Mouse (Mus musculus) CD4-positive helper T cell, adult 2 months (primary cell): ENCODE results near the gene Rsph10b.

Experiments used
- DNase-seq: peaks from one replicate; pipeline ENCODE4 v3.0.0-alpha.2; 2012; ENCODE audit warnings: low read depth, missing footprints, low spot score

Rsph10b gene

DNA sequence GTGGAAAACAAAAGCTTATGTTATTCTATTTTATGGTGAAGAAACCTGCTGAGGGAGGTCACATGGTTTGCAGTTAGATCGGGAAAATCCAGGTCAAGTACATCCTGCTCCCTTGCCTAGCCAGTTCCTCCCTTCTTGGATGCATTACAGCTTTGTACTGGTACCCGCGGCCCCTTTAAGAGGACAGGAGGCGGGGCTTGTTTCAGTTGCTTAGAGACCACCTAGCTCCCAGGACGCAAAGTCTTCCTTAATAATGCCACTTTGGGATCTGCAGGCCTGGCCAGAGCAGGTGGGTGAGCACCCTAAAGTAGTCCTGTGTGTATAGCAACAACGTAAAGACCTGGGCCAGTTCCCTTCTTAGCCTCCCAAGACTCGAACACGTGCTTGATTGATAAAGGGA is at the start of gene Rsph10b:
Gene Rsph10b (plus strand): TSS at position 205 of the 400 bp plus-strand sequence.
- DNase-seq = no peak

DNA sequence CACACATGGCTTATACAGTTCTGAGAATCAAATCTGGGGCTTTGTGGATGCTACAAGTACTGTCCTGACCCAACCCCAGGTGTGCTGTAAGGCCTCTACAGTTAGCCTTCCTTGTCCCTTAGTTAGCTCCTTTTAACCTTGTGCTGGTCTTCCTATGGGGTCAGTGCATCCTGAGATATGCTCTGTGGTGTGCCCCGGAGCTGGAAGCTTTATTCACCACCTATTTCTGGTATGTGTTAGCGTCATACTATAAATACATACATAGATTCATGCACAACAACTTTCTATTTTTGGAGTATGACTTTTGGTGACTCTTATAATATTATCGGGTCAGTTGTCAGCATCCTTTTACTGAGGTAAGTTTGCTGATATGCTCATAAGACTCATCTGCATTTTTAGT is 47.6 kb upstream of the Rsph10b start:
- DNase-seq = no peak

- DNase-seq = no peak
These were observed 42.1 kb upstream of the Rsph10b start for GRCm38 (mm10) chr5:143890741-143891140.

- DNase-seq = no peak
These were observed 40.5 kb upstream of the Rsph10b start for GRCm38 (mm10) chr5:143892255-143892886.

GRCm38 (mm10) chr5:143893396-143893795 is 39.4 kb upstream of the Rsph10b start:
- peak; percentile 66 for DNase-seq

- no peak for DNase-seq
These were observed 35.1 kb upstream of the Rsph10b start, which contains the start of gene Ankrd61 for GRCm38 (mm10) chr5:143897635-143898330. Ankrd61 (minus strand) TSS chr5:143897685.

GRCm38 (mm10) chr5:143902111-143902510 is 30.7 kb upstream of the Rsph10b start:
- DNase-seq = no peak

- DNase-seq = no peak
These were observed 29.0 kb upstream of the Rsph10b start for GRCm38 (mm10) chr5:143903813-143904212.

DNA sequence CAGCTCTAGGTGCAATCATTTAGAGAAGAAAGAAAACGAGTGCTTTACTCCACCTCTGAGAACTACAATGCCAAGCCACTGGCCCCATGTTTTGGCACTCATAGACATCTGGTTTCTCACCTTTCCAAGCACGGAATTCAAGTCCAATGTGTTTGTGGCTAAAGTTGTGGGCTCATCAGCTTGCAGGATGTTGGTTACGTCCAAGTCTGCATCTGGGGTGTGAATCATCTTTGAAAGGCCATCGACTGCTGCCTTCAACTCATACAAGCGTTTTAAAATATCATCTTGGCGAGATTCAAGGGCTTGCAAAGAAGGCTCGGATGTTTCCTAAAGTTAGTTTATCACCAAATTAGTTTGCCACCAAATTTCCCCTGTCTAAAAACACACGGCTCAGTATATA is 26.4 kb upstream of the Rsph10b start:
- no peak for DNase-seq

DNA sequence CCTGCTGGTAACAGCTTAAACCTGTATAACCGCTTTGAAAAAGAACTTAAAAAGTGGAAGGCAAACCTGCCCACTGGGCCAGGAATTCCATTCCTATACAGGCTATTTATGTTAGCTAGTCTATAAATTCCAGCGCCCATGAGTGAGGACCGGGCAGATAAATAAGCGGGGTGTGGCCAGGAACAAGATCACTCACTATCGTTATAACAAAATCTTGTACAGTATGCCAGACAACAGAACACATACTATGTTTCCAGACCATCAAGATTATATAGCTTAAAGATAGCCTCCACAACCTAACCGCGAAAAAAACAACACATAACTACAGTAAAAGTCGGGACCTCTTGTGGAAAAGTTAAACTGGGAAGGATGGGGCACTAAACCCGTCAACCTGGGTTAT is 23.9 kb upstream of the Rsph10b start:
- peak; percentile 8 for DNase-seq

DNA sequence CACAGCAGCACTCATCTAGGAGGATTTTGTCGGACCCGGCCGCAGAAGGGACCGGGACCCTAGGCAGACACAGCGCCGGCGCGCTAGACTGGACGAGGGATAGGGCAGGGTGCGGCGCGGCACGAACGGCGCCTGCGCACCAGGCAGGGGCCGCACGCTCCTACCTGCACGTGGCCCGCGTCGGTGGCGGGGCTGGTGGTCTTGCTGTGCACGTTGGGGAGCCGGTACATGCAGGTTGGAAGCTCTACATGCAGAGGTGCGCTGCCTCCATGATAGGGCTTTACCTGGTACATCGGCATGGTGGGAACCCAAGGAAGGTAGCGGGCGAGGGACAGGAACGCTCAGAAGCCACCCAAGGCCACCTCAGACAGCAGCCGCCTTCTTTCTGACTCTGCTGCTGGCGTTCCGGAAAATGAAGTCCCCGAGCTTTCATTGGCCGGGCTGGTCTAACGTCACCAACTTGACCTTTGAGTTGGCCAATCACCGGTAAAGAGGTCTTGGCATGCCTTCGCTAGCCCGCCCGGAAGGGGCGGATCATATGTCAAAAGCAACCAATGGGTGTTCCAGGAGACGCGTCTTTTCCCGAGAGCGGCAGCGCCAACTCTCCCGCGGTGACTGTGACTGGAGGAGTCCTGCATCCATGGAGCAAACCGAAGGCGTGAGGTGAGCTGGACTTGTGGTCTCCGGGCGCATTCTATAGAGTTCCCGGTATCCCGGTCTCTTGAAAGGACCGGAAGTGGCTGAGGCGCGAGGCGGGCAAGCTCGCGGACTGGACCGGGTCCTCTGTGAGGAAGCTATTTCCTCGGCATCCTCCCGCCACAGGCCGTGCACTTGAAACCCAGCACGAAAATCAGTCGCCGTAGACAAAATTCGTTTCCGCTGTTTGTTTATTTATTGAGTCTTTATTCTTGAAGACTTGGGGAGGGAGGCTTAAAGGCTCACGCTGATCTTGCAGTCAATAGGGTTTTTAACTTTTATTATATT is 23.1 kb upstream of the Rsph10b start, which contains the start of the genes Aimp2 and Pms2:
Gene Aimp2 (minus strand): TSS at position 431 of the 984 bp plus-strand sequence.
Gene Pms2 (plus strand): TSS at position 548 of the 984 bp plus-strand sequence.
- peak; percentile 97 for DNase-seq

GRCm38 (mm10) chr5:143916221-143916620 is 16.6 kb upstream of the Rsph10b start:
- no peak for DNase-seq

DNA sequence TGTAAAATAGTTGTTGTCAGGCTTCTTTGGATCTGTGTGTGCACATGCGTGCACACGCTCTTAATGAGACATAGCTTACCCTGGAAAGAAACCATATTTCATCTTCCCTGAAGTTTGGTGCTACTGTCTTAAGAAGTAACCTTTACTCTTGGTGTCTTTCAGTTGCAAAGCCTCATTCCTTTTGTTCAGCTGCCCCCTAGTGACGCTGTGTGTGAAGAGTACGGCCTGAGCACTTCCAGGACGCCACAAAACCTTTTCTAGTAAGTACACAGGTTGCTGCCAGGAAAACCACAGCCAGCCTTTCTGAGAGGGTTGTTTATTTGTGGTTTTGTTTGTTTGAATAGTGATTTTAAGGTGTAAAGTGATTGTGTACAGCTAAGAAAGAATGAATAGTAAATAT is 15.4 kb upstream of the Rsph10b start:
- DNase-seq = peak; percentile 77

DNA sequence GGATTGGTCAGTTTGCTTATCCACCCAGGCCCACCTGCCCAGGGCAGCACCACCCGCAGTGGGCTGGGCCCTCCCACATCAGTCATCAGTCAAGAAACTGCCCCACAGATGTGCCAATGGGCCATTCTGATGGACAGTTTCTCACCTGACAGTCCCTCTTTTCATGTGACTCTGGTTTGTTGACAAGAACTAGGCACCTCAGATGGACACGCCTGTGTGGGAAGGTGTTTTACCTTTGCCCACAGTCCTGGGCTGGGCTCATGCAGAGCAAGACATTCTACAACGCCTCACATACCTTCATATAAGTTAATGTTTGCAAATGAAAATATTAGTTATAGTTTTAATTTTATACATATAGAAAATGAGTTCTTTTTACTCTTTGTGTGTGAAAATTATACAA is 14.7 kb upstream of the Rsph10b start:
- DNase-seq = no peak

DNA sequence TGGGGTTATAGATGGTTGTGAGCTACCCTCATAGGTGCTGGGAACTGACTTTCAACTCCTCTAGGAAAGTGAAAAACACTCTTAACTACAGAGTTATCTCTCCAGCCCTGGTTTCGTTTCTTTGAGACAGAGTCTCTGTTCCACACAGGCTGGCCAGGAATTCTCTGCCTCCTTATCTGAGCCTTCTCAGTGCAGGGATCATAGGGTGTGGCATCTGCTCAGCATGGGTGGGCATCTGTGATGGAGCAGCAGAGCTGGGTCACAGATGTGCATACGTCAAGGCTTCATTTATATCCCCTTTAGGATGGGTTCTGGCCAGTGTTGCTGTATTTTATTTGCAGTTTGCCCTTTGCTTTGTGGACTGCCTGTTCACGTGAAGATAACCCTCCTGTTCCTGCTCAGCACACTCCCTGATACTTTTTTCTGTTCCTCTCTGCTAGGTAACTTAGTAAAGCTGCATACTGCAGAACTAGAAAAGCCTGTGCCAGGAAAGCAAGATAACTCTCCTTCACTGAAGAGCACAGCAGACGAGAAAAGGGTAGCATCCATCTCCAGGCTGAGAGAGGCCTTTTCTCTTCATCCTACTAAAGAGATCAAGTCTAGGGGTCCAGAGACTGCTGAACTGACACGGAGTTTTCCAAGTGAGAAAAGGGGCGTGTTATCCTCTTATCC is 7.9 kb upstream of the Rsph10b start:
- no peak for DNase-seq

GRCm38 (mm10) chr5:143927875-143928274 is 5.0 kb upstream of the Rsph10b start, which contains the start of gene Gm42421:
Gm42421 (plus strand) TSS chr5:143928175.
- no peak for DNase-seq

GRCm38 (mm10) chr5:143929291-143929690 is 3.5 kb upstream of the Rsph10b start:
- no peak for DNase-seq

DNA sequence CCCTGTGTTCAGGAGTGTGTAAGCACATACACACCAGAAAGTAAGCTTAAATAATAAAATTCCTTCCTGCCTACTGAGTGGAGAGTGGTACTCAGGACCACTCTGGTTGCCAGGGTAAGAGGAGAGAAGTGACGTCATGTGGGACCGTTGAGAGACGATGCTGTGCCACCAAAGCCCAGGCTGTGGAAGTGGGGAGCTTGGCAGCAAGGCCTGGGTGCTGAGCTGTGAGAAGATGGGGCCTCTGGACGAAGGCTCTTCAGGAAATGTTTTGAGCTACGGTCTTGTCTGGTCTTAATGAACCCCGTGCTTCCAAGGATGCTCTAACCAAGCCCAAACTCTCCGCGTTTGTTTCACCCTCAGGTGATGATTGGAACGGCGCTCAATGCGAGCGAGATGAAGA is 2.2 kb upstream of the Rsph10b start:
- no peak for DNase-seq

DNA sequence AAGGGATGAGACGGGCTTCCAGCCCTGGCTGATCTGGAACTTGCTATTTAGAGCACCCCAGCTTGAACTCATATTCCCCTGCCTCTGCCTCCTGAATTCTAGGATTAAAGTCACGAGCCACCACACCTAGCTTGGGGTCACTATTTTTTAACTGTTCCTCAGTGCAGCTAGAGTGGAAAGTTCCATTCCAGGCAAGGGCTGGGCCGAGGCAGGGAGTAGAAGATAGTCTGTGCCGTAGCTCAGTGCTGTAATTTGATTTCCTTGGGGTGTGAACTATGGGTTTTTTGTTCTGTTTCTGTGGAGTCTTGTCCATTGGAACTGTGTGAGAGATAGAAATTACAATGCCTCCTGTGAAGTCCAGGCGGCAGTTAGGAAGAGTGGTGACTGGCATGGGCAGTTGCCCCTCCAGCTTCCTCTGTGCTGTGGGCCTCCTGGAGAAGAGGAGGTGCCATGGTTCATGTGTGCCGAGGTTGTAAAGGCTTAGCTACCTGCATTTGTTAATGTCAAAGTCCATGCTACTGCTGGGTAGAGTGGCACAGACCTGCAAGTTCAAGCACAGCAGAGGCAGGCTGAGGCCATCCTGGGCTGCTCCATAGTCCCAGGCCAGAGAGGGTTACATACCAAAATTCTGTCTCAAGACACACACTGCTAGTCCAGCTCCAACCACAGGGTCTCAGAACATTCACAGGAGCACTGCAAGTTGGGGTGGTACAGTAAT is 813 bp upstream of the Rsph10b start:
- DNase-seq = no peak

DNA sequence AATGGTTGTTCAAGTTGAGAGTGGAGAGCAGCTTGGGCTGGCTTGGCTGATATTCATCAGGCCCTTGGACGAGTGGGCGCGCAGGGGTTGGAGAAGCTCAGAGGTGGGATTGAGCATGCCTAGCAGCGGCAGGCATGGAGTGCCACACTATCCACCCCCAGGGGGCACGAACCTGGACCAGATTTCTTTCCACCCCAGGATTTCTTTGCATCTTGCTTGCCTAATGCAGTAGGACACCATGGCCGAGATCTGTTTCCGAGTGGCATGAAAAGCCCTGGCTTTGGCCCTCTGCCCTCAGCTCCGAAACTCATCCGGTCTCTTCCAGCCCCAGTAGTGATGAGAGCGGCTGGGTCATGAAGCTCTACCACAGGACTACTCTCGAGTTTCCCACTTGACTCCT is 579 bp downstream of the Rsph10b start:
- DNase-seq = no peak

DNA sequence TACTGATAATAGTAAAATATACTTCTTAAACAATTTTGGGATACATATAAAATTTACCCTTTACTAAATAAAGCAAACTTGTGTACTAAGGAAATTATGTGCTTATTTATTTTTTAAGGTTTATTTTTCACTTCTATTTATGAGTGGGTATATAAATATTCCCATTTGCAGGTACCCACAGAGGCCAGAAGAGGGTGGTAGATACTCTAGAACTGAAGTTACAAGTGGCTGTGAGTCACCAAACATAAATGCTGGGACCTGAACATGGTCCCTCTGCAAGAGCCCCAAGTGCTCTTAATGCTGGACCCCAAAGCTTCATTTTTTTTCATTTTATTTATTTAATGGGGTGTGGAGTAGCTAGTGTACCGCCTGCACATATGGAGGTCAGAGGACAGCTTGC is 1.0 kb downstream of the Rsph10b start:
- no peak for DNase-seq
